In the genomic region with DNA sequence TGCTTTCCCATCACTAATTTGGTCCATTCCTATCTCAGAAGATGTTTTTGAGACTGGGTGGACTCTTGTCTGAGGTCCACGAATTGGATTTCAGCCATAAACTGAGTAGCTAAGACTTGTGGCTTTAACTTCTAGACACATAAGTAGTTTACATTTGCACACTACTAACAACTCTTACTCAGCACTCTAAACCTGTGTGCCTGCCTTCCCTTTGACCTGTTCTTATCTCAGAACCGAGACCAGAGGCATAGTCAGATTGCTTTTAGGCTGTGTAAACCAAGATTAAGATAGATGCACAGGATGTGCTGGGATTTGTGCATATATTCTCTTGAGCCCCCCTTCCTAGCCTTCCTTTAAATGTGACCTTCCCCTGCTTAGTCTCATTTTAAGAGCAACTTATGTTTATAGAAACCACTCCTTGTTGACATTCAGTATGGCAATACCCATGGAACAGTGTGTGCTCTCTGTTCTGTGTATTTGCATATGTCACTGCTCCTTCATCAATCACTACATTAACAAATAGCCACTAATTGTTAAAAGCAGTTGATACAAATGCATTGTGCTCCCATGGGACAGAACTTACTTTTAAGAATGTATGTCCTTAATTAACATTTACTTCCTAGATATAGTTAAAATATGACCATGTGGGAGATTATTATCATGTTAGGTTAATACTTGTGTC, we compare ENCODE assay signal across 17 mouse cellular contexts. TPM values are rescaled to one million over a fixed set of nuclear protein-coding genes. Genes with fewer than 3 reads are reported as not detected.
A peak's percentile ranks its signal among the peaks of the same experiment; 100 is the strongest.
DNase-seq lines count a peak whose midpoint lies in the region; ATAC-seq and TF ChIP-seq lines count a peak whose summit lies in the region.
"Had no signal": no experiment of that assay in that cellular context is flagged by ENCODE, and none has a peak within 500 bp of the region (broad histone marks: within the 10 kb centered on the region; RNA-seq: fewer than 3 reads in every experiment).

No protein-coding gene starts in this region.

- H3K36me3 ChIP-seq in hindbrain, embryonic 15.5 days, result no peaks in the 10 kb centered on the region
- peaks cover 4% of the 10 kb centered on the region; the same call in 1 of the 2 replicates for H3K36me3 ChIP-seq in midbrain, embryonic 16.5 days (ENCODE audit: control insufficient read depth, insufficient read depth, low read length)
- H3K36me3 ChIP-seq in liver, postnatal 0 days (replicated peaks; ENCODE audit: insufficient read depth, low read length), result no peaks in the 10 kb centered on the region
- no peaks in the 10 kb centered on the region for H3K36me3 ChIP-seq in kidney, embryonic 15.5 days
- H3K36me3 ChIP-seq: liver, embryonic 12.5 days had no signal

- 46% methylated on average over 2 of the region's 2 CpGs for WGBS in hindbrain, embryonic 15.5 days
- 65% methylated on average over 2 of the region's 2 CpGs for WGBS in midbrain, embryonic 16.5 days
- 26% methylated on average over 2 of the region's 2 CpGs for WGBS in liver, postnatal 0 days (ENCODE audit: insufficient replicate concordance)
- 47% methylated on average over 2 of the region's 2 CpGs for WGBS in kidney, embryonic 15.5 days

- no peak for ATAC-seq in hindbrain, embryonic 15.5 days (ENCODE audit: low FRiP score, low read depth)
- no peak for ATAC-seq in midbrain, embryonic 16.5 days
- no peak for ATAC-seq in cerebellum, adult (ENCODE audit: insufficient number of reproducible peaks, low FRiP score, low TSS enrichment)
- no peak for ATAC-seq in liver, postnatal 0 days
- ATAC-seq in kidney, embryonic 15.5 days (replicated peaks; ENCODE audit: low FRiP score), result no peak
- ATAC-seq: activated CD4-positive, CD25-positive, alpha-beta regulatory T cell, adult 4 months; CD4-positive, CD25-positive, alpha-beta regulatory T cell, adult 4 months; liver, embryonic 12.5 days had no signal

- no peak overlapping the region for H3K9ac ChIP-seq in hindbrain, embryonic 15.5 days
- H3K9ac ChIP-seq in midbrain, embryonic 16.5 days (ENCODE audit: low read depth, low read length), result peak overlapping the region; percentile 21; the same call in 1 of the 2 replicates
- no peak overlapping the region for H3K9ac ChIP-seq in liver, postnatal 0 days (replicated peaks)
- no peak overlapping the region for H3K9ac ChIP-seq in kidney, embryonic 15.5 days
- H3K9ac ChIP-seq: liver, embryonic 12.5 days had no signal

- no peaks in the 10 kb centered on the region for H3K27me3 ChIP-seq in hindbrain, embryonic 15.5 days
- no peaks in the 10 kb centered on the region for H3K27me3 ChIP-seq in midbrain, embryonic 16.5 days (ENCODE audit: control insufficient read depth, insufficient read depth, low read depth, low read length)
- H3K27me3 ChIP-seq in liver, postnatal 0 days (ENCODE audit: insufficient read depth, low read length), result peaks cover 22% of the 10 kb centered on the region
- H3K27me3 ChIP-seq in kidney, embryonic 15.5 days, result no peaks in the 10 kb centered on the region

- no peak overlapping the region for H3K27ac ChIP-seq in hindbrain, embryonic 15.5 days (replicated peaks)
- H3K27ac ChIP-seq in midbrain, embryonic 16.5 days (ENCODE audit: low read length), result no peak overlapping the region
- H3K27ac ChIP-seq in liver, postnatal 0 days (ENCODE audit: low read depth), result no peak overlapping the region
- no peak overlapping the region for H3K27ac ChIP-seq in kidney, embryonic 15.5 days
- H3K27ac ChIP-seq: liver, embryonic 12.5 days; macrophage had no signal

- no peaks in the 10 kb centered on the region for H3K9me3 ChIP-seq in hindbrain, embryonic 15.5 days
- H3K9me3 ChIP-seq in midbrain, embryonic 16.5 days (replicated peaks; ENCODE audit: control insufficient read depth, low read length, poor library complexity, severe bottlenecking), result no peaks in the 10 kb centered on the region
- no peaks in the 10 kb centered on the region for H3K9me3 ChIP-seq in liver, postnatal 0 days (ENCODE audit: low read length)
- no peaks in the 10 kb centered on the region for H3K9me3 ChIP-seq in kidney, embryonic 15.5 days (replicated peaks)
- H3K9me3 ChIP-seq: liver, embryonic 12.5 days had no signal

- DNase-seq in retina, postnatal 1 day, result peak; percentile 5
- no peak for DNase-seq in retina, embryonic 14.5 days (ENCODE audit: low spot score)
- DNase-seq in liver, postnatal 0 days, result no peak
- no peak for DNase-seq in left cerebral cortex, adult 18-20 months (ENCODE audit: low spot score in 2 of 2)
- DNase-seq: cerebellum, adult 11-12 months; heart, postnatal 36 days; kidney, adult 18-20 months; kidney, postnatal 36 days had no signal

- H3K4me2 ChIP-seq in hindbrain, embryonic 15.5 days, result peak overlapping the region; percentile 53
- peak overlapping the region; percentile 67 for H3K4me2 ChIP-seq in midbrain, embryonic 16.5 days (ENCODE audit: low read length)
- no peak overlapping the region for H3K4me2 ChIP-seq in liver, postnatal 0 days (ENCODE audit: low read depth, low read length)
- H3K4me2 ChIP-seq in kidney, embryonic 15.5 days, result no peak overlapping the region
- H3K4me2 ChIP-seq: liver, embryonic 12.5 days had no signal

- no peak for TF ChIP-seq EP300 in liver, postnatal 0 days (IDR thresholded peaks at IDR 0.05; ENCODE audit: low read depth)

- no peak for TF ChIP-seq CTCF in liver, postnatal 0 days (IDR thresholded peaks at IDR 0.05; ENCODE audit: low read depth)

- H3K4me3 ChIP-seq in hindbrain, embryonic 15.5 days, result no peak overlapping the region
- H3K4me3 ChIP-seq in midbrain, embryonic 16.5 days (ENCODE audit: low read depth, low read length), result peak overlapping the region; percentile 35
- no peak overlapping the region for H3K4me3 ChIP-seq in liver, postnatal 0 days (ENCODE audit: low read depth, low read length)
- no peak overlapping the region for H3K4me3 ChIP-seq in kidney, embryonic 15.5 days (replicated peaks)
- H3K4me3 ChIP-seq: erythroblast, embryonic 14.5 days; liver, embryonic 12.5 days had no signal

- H3K4me1 ChIP-seq in hindbrain, embryonic 15.5 days (replicated peaks), result peaks cover 30% of the 10 kb centered on the region
- peaks cover 32% of the 10 kb centered on the region for H3K4me1 ChIP-seq in midbrain, embryonic 16.5 days (ENCODE audit: control insufficient read depth, insufficient read depth, low read length)
- peaks cover 12% of the 10 kb centered on the region; the same call in 1 of the 2 replicates for H3K4me1 ChIP-seq in liver, postnatal 0 days (ENCODE audit: insufficient read depth)
- H3K4me1 ChIP-seq in kidney, embryonic 15.5 days, result peaks cover 15% of the 10 kb centered on the region

RNA-seq across cellular contexts. Expression of gene Cxxc4, which starts 7.0 kb away (rescaled TPM):
- 26.5 and 27.5 TPM in 2 replicates for polyA plus RNA-seq in hindbrain, embryonic 15.5 days (2015; fragmentation: Nextera tagmentation; extraction: Ambion mirVana)
- 43.6 and 45.6 TPM in 2 replicates for polyA plus RNA-seq in midbrain, embryonic 16.5 days (2015; fragmentation: Nextera tagmentation; extraction: Ambion mirVana)
- 0.13 and 0.25 TPM in 2 replicates for polyA plus RNA-seq in liver, postnatal 0 days (2015; fragmentation: Nextera tagmentation; extraction: Ambion mirVana)
- total RNA-seq in left cerebral cortex, adult 18-20 months (2021), result 10 to 100 TPM; 18.5 to 24.1 TPM
- polyA plus RNA-seq in kidney, embryonic 15.5 days (2015; fragmentation: Nextera tagmentation; extraction: Ambion mirVana), result 5.5 and 6.5 TPM in 2 replicates
- polyA plus RNA-seq: CD4-positive, CD25-positive, alpha-beta regulatory T cell, adult 4 months; macrophage had no signal

Comparison
In these comparisons a context has a peak if more than half of its experiments do, and no peak if none do; other contexts are left out.
1. H3K4me2 ChIP-seq: peak in hindbrain, embryonic 15.5 days (single experiment) and midbrain, embryonic 16.5 days (single experiment); none in liver, postnatal 0 days (single experiment) and kidney, embryonic 15.5 days (single experiment).